Mouse (Mus musculus) c-Kit-negative CD71-positive TER-119-positive erythroid progenitor cells, embryonic 14.5 days (primary cell): ENCODE results near the gene Gpsm2.
A peak's percentile ranks its signal among the peaks of the same experiment; 100 is the strongest.

ENCODE experiments used
- DNase-seq: peaks from one replicate; pipeline ENCODE4 v3.0.0-alpha.2; 2013; ENCODE audit warnings: low read depth, low spot score

Gene Gpsm2

GRCm38 (mm10) chr3:108722036-108722872, at the start of gene Gpsm2:
Gpsm2 (minus strand) TSS chr3:108722309.
- peak; percentile 93 for DNase-seq

- no peak for DNase-seq
These were observed 48.7 kb upstream of the Gpsm2 start for GRCm38 (mm10) chr3:108770725-108771368.

- no peak for DNase-seq
These were observed 47.4 kb upstream of the Gpsm2 start for GRCm38 (mm10) chr3:108769547-108769946.

GRCm38 (mm10) chr3:108767416-108767815, 45.3 kb upstream of the Gpsm2 start:
- DNase-seq = no peak

GRCm38 (mm10) chr3:108766943-108767342, 44.8 kb upstream of the Gpsm2 start:
- DNase-seq = no peak

GRCm38 (mm10) chr3:108765476-108765875, 43.4 kb upstream of the Gpsm2 start:
- DNase-seq = no peak

- DNase-seq = no peak
These were observed 42.9 kb upstream of the Gpsm2 start for GRCm38 (mm10) chr3:108764976-108765375.

GRCm38 (mm10) chr3:108763691-108764090, 41.6 kb upstream of the Gpsm2 start:
- no peak for DNase-seq

- no peak for DNase-seq
These were observed 40.5 kb upstream of the Gpsm2 start for GRCm38 (mm10) chr3:108762597-108763111.

GRCm38 (mm10) chr3:108759566-108760420, 37.7 kb upstream of the Gpsm2 start:
- DNase-seq = no peak

GRCm38 (mm10) chr3:108757570-108757969, 35.5 kb upstream of the Gpsm2 start:
- DNase-seq = no peak

- no peak for DNase-seq
These were observed 34.0 kb upstream of the Gpsm2 start for GRCm38 (mm10) chr3:108756131-108756530.

GRCm38 (mm10) chr3:108755542-108755941, 33.4 kb upstream of the Gpsm2 start:
- no peak for DNase-seq

GRCm38 (mm10) chr3:108754541-108754940, 32.4 kb upstream of the Gpsm2 start:
- DNase-seq = no peak

GRCm38 (mm10) chr3:108751691-108752090, 29.6 kb upstream of the Gpsm2 start:
- DNase-seq = no peak

- no peak for DNase-seq
These were observed 29.0 kb upstream of the Gpsm2 start for GRCm38 (mm10) chr3:108751061-108751460.

- DNase-seq = no peak
These were observed 22.0 kb upstream of the Gpsm2 start for GRCm38 (mm10) chr3:108744060-108744459.

GRCm38 (mm10) chr3:108739045-108739708, 17.1 kb upstream of the Gpsm2 start, which contains the start of gene Aknad1:
Aknad1 (plus strand) TSS chr3:108739658.
- no peak for DNase-seq

- no peak for DNase-seq
These were observed 15.7 kb upstream of the Gpsm2 start for GRCm38 (mm10) chr3:108737761-108738160.

- DNase-seq = no peak
These were observed 8.2 kb upstream of the Gpsm2 start for GRCm38 (mm10) chr3:108730316-108730715.

GRCm38 (mm10) chr3:108727776-108728175, 5.7 kb upstream of the Gpsm2 start:
- no peak for DNase-seq
